Mouse (Mus musculus): Measurements from ENCODE around the gene Megf11. TPM values are rescaled to one million over a fixed set of nuclear protein-coding genes. Genes with fewer than 3 reads are reported as not detected.

Gene Megf11
- total RNA-seq, 1 experiment from 2014 or later = 0.97 TPM

DNA sequence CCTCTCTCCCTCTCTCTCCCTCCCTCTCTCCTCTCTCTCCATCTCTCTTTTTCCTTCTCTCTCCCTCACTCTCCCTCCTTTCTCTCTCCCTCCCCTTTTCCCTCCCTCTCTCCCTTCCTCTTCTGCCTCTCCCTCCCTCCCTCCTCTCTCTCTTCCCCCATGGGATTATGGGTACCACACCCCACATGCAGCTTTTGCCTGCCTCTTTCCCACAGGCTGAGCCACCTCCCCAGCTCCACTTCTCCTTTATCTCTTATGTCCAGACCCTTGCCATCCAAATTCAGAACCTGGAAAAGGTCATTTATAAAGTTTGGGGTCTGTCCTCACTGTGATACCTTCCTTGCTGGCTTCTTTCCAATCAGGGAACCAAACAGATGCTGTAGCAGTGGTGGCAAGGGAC, 180.5 kb downstream of the Megf11 start:
- DNase-seq = no peak

DNA sequence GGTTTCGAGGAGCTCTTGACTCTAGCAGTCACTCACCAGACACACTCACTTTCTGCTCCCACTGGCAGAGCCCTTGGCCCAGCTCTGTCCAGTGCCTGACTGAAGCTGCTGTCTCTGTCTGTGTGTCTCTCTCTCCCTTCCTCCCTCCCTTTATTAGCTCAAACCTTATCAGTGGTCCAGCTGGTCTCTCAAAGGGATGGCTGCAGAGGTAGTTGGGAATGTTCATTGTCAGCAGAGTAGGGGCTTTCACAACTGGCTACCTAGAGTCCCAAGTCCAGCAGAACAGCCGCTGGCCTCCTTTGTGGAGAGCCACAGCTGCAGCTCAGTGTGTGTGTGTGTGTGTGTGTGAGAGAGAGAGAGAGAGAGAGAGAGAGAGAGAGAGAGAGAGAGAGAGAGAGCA, 180.9 kb downstream of the Megf11 start:
- no peak for DNase-seq

DNA sequence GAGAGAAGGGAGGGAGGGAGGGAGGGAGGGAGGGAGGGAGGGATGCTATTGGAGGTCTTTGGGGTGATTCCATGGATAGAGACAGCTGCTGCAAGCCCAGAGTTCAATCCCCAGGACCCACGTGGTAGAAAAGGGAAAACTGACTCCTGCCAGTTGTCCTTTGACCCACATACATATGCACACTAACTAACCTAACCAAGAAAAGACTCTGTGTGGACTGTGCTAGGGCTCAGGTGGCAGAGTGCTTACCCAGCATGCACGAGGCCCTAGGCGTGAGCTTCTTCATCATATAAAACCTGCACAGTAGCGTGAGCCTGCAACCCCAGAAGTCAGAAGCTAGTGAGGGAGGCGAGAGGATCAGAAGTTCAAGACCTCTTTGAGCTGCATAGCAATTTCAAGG, 182.1 kb downstream of the Megf11 start:
- DNase-seq = no peak

- no peak for DNase-seq
These were observed 183.2 kb downstream of the Megf11 start for GRCm38 (mm10) chr9:64568467-64569260.

DNA sequence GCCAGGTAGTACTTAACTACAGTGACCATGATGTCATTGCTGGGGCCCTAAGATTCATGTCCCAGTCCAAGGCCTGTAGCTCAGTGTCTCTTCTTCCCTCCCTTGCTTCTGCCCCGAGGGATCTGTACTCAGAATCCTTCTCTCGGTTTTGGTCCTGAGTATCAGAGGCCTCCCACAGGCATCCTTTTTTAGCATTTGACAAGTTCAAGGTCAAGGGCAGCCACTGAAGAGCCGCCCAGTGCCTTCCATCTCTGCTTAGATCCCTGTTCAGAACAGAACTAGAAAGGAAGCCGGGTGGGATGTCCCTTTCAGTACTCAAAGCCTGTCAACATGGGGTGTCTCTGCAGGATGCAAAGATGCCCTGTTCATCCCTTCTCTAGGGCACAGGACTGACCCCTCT, 185.0 kb downstream of the Megf11 start:
- DNase-seq = no peak

- no peak for DNase-seq
These were observed 185.7 kb downstream of the Megf11 start for GRCm38 (mm10) chr9:64571091-64571490.

DNA sequence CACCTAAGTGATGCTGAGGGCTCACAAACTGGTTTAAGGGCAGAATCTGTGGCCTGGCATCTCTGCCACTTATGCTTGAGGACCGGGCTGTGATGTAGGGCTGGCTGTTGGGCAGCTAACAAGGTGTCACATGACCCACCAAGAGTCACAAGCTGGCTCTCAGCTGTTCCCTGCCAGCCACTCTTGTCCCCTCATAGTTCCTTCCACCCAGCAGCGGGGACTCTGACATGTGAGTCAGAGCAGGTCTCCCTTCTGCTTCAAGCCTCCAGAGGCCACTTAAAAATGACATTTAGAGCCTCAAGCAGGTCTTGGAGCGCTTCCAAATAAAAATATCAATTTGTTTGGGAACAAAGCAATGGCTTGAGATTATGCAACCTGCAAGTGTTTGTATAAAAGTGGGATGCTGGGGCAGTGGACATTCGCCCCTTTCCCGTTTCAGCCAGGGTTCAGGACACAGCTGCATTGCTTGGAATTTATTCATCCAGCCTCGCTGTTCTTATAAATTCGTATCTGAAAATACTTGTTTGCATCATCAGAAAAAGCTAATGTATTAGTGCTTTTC, 187.3 kb downstream of the Megf11 start:
- DNase-seq = no peak

DNA sequence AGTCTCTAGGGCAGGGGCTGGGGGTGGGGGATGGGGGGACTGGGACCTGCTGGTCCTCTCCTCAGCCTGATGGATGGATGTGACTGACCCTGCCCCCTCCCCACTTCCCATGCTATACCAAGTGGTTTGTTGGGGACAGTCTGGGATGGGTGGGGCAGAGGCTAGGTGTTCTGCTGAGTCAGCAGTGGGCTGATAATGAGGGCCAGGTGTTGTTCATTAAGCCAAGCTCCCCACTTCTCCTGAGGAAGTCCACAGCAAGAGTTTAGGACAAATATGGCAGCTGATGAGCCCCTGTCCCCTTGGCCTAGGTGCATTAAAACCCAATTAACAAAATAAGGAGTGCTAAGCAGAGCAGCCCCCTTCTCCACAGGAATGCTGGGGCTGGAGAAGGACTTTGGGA, 190.2 kb downstream of the Megf11 start:
- DNase-seq = no peak

GRCm38 (mm10) chr9:64576143-64576878, 190.9 kb downstream of the Megf11 start:
- no peak for DNase-seq

DNA sequence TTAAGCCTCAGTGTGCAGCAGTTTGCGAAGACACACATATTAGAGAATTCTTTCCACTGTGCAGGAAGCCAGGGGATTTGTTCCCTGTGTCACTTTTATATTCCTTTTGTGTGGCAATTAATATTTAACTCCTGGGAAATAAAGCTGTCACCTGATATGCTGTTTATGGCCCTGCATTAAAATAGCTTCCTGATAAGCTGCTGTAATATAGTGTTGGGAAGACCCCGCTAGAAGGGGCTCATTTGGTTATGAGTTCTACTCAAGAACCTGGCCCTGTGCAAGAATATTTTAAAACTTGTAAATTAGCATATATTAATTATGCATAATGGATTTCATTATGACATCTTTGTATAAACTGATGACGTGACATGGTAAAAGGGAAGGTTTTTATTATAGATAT, 191.7 kb downstream of the Megf11 start:
- DNase-seq = no peak

GRCm38 (mm10) chr9:64578014-64578413, 192.6 kb downstream of the Megf11 start:
- DNase-seq = no peak

GRCm38 (mm10) chr9:64579306-64579705, 193.9 kb downstream of the Megf11 start:
- no peak for DNase-seq

GRCm38 (mm10) chr9:64586292-64586691, 200.9 kb downstream of the Megf11 start:
- no peak for DNase-seq

GRCm38 (mm10) chr9:64587991-64588390, 202.6 kb downstream of the Megf11 start:
- no peak for DNase-seq

- no peak for DNase-seq
These were observed 205.2 kb downstream of the Megf11 start for GRCm38 (mm10) chr9:64590634-64591041.

DNA sequence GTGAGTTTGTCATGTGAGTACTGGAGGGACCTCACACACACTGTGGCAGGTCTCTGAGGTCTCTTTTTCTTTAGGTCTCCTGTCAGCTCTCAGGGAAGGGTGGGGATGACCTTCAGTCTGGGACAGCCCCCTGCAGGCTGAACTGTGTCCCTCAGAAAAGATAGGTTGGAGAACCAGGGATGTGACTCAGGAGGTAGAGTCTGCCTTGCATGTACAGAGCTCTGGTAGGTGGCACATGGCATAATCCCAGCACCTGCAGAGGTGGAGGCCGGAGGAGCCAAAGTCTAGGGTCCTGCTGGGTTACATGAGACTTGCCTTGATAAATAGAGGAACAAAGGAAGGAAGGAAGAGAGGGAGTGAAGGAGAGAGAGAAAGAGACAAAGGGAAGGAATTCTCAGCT, 206.0 kb downstream of the Megf11 start:
- no peak for DNase-seq

GRCm38 (mm10) chr9:64594442-64594841, 209.0 kb downstream of the Megf11 start:
- no peak for DNase-seq

DNA sequence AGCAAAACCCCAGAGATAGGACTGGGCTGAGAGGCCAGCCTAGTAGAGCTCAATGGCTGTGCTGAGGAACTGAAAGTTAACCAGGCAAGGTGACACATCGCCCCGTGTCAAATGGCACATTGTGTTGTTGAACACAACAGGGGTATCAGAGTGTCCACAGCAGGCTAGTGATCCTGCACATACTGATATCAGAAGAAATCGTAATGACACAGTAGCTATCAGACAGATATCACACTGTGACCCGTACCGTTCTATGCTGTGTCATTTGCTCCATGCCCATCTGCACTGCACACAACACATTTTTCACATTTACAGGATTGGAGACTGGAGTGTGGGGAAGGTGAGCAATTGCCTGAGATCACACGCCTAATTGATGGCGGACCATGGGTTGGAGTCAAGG, 213.0 kb downstream of the Megf11 start:
- DNase-seq = no peak

DNA sequence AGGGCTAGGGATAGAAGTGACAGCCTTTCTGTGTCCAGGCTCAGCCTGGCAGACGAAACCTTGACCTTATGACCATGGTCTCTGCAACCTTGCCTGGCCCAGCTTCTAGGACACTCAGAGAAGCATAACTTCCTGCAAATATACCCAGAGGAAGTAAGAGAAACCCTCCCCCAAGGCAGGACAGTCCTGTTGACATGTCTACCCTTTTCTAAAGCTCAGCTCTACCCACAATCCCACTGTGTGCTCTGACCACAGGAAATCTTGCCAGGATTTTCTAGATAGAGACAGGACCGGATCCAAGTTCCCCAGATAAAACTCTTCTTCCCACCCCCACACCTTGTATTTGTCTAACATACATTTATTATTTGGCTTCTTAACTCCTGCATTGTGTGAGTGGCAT, 215.3 kb downstream of the Megf11 start:
- no peak for DNase-seq

- DNase-seq = no peak
These were observed 217.5 kb downstream of the Megf11 start for GRCm38 (mm10) chr9:64602895-64603294.

DNA sequence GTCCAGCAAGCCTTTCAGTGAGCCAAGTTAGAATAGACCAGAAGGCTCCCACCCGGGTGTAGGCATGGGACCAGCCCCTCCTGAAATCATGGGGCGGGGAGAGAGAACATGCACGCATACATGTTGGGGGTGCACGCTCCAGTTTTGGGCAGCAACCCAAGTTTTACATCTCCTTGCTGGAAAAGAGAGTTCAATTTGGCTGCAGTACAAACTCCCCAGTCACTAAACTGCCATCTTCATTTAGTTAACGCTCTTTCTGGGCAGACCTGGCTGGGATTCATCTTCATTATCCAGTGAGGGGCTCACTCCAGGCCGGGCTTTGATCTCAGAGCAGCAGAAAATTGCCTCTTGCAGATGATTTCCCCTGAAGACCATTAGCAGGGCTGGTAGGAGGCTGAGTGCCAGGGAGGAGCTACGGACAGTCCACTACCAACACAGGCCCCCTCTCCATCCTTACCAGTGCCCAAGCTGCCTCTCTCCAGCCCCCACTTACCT, 218.8 kb downstream of the Megf11 start:
- DNase-seq = no peak

- no peak for DNase-seq
These were observed 219.8 kb downstream of the Megf11 start for GRCm38 (mm10) chr9:64605077-64605714.
